In the genomic region with DNA sequence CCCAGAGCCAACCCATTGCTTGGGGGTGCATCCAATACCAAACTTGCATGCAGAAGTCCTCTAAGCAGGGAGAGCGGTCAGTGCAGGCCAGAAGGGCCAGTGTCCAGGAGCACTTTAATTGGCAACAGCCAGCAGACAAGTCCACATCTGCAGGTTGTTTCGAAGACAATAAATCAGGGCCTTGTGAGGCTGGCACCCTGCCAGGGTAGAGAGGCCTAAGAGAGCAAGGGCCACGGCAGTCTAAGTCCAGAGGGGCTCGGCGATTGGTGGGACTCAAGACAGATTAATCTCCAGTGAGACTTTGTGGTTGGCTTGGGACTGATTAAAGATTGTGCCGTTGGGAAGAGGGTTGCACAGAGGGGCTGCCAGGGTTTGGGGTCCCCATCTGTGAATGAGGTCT, we compare ENCODE assay signal across 30 mouse cellular contexts.
A peak's percentile ranks its signal among the peaks of the same experiment; 100 is the strongest.
DNase-seq lines count a peak whose midpoint lies in the region; ATAC-seq and TF ChIP-seq lines count a peak whose summit lies in the region.
"Had no signal": no experiment of that assay in that cellular context is flagged by ENCODE, and none has a peak within 500 bp of the region (broad histone marks: within the 10 kb centered on the region; RNA-seq: fewer than 3 reads in every experiment).

No protein-coding gene starts in this region.

- intact Hi-C loops in gastrocnemius, postnatal 14 days (cut with DNase I; ENCODE audit: low total_unique reads): no loop called here

- H3K4me2 ChIP-seq in liver, postnatal 0 days (ENCODE audit: low read depth, low read length): no peak overlapping the region
- H3K4me2 ChIP-seq: embryonic facial prominence, embryonic 12.5 days; heart, embryonic 11.5 days; hindbrain, embryonic 13.5 days; limb, embryonic 13.5 days; liver, embryonic 12.5 days; midbrain, embryonic 13.5 days; neural tube, embryonic 13.5 days; stomach, embryonic 15.5 days had no signal

- no peak for TF ChIP-seq CTCF in liver, postnatal 0 days (IDR thresholded peaks at IDR 0.05; ENCODE audit: low read depth)

- H3K27me3 ChIP-seq in liver, postnatal 0 days (ENCODE audit: insufficient read depth, low read length): no peaks in the 10 kb centered on the region
- H3K27me3 ChIP-seq in limb, embryonic 10.5 days (ENCODE audit: low read depth, poor library complexity, severe bottlenecking): no peaks in the 10 kb centered on the region
- H3K27me3 ChIP-seq: embryonic facial prominence, embryonic 12.5 days; liver, embryonic 12.5 days; stomach, embryonic 15.5 days had no signal

- no peak for TF ChIP-seq EP300 in liver, postnatal 0 days (IDR thresholded peaks at IDR 0.05; ENCODE audit: low read depth)

- no peaks in the 10 kb centered on the region for H3K9me3 ChIP-seq in liver, postnatal 0 days (ENCODE audit: low read length)
- no peaks in the 10 kb centered on the region for H3K9me3 ChIP-seq in limb, embryonic 10.5 days (replicated peaks)
- H3K9me3 ChIP-seq: embryonic facial prominence, embryonic 12.5 days; hindbrain, embryonic 13.5 days; limb, embryonic 13.5 days; liver, embryonic 12.5 days; megakaryocyte, embryonic 14.5 days; midbrain, embryonic 13.5 days; neural tube, embryonic 13.5 days; stomach, embryonic 15.5 days had no signal

- peak; percentile 3 for DNase-seq in gastrocnemius, postnatal 14 days
- no peak for DNase-seq in gastrocnemius, postnatal 4 days (ENCODE audit: low spot score in 2 of 2)
- DNase-seq in liver: peak; percentile 2
- DNase-seq in liver, postnatal 0 days: no peak
- DNase-seq in limb, embryonic 10.5 days (ENCODE audit: low spot score): peak; percentile 78
- no peak for DNase-seq in thymus, postnatal 25 days
- DNase-seq in testis, postnatal 14 days (ENCODE audit: low spot score): no peak
- DNase-seq: adrenal gland, postnatal 14 days; cerebellum, adult 11-12 months; cerebellum, adult 9-11 months; heart, adult 18-20 months; heart, postnatal 4 days; kidney, adult 18-20 months; kidney, postnatal 14 days; layer of hippocampus, adult 9-11 months; lung, adult 18-20 months; right cerebral cortex, postnatal 14 days; thymus, postnatal 14 days had no signal

- H3K4me1 ChIP-seq in liver, postnatal 0 days (ENCODE audit: insufficient read depth): no peaks in the 10 kb centered on the region
- peaks cover 89% of the 10 kb centered on the region for H3K4me1 ChIP-seq in limb, embryonic 10.5 days
- H3K4me1 ChIP-seq: liver, embryonic 12.5 days; megakaryocyte, embryonic 14.5 days; midbrain, embryonic 13.5 days; stomach, embryonic 15.5 days had no signal

- no peak for ATAC-seq in liver, postnatal 0 days
- ATAC-seq: CD4-positive, CD25-positive, alpha-beta regulatory T cell, adult 4 months; forebrain, embryonic 16.5 days; liver, embryonic 12.5 days; lung, postnatal 0 days; midbrain, embryonic 13.5 days had no signal

- H3K9ac ChIP-seq in liver, postnatal 0 days (replicated peaks): no peak overlapping the region
- H3K9ac ChIP-seq: embryonic facial prominence, embryonic 12.5 days; hindbrain, embryonic 13.5 days; limb, embryonic 13.5 days; liver, embryonic 12.5 days; midbrain, embryonic 13.5 days; neural tube, embryonic 13.5 days; stomach, embryonic 15.5 days had no signal

- WGBS in liver, postnatal 0 days (ENCODE audit: insufficient replicate concordance): 72% methylated on average over 6 of the region's 6 CpGs
- 31% methylated on average over 6 of the region's 6 CpGs for WGBS in limb, embryonic 10.5 days

- no peaks in the 10 kb centered on the region for H3K36me3 ChIP-seq in liver, postnatal 0 days (replicated peaks; ENCODE audit: insufficient read depth, low read length)
- H3K36me3 ChIP-seq in limb, embryonic 10.5 days: no peaks in the 10 kb centered on the region
- H3K36me3 ChIP-seq: embryonic facial prominence, embryonic 12.5 days; hindbrain, embryonic 13.5 days; limb, embryonic 13.5 days; liver, embryonic 12.5 days; midbrain, embryonic 13.5 days; neural tube, embryonic 13.5 days; stomach, embryonic 15.5 days had no signal

- no peak overlapping the region for H3K4me3 ChIP-seq in liver, postnatal 0 days (ENCODE audit: low read depth, low read length)
- 0 out of 2 replicates have a peak overlapping the region, but pooled peaks have one; percentile 4 for H3K4me3 ChIP-seq in limb, embryonic 10.5 days
- H3K4me3 ChIP-seq: embryonic facial prominence, embryonic 12.5 days; hindbrain, embryonic 13.5 days; limb, embryonic 13.5 days; liver, embryonic 12.5 days; megakaryocyte, embryonic 14.5 days; midbrain, embryonic 13.5 days; neural tube, embryonic 13.5 days; stomach, embryonic 15.5 days had no signal

- no peak overlapping the region for H3K27ac ChIP-seq in liver, postnatal 0 days (ENCODE audit: low read depth)
- H3K27ac ChIP-seq in limb, embryonic 10.5 days: peak overlapping the region; percentile 86
- H3K27ac ChIP-seq: embryonic facial prominence, embryonic 12.5 days; hindbrain, embryonic 13.5 days; limb, embryonic 13.5 days; liver, embryonic 12.5 days; midbrain, embryonic 13.5 days; neural tube, embryonic 13.5 days; stomach, embryonic 15.5 days had no signal

Comparison
In these comparisons a context has a peak if more than half of its experiments do, and no peak if none do; other contexts are left out.
1. DNase-seq: peak in gastrocnemius, postnatal 14 days (single experiment), liver (single experiment) and limb, embryonic 10.5 days (single experiment); none in gastrocnemius, postnatal 4 days (0 of 2), liver, postnatal 0 days (single experiment), thymus, postnatal 25 days (single experiment) and testis, postnatal 14 days (single experiment).